Mouse (Mus musculus) embryonic facial prominence, embryonic 12.5 days (tissue): ENCODE data around the gene Foxp1. TPM values are rescaled to one million over a fixed set of nuclear protein-coding genes. Genes with fewer than 3 reads are reported as not detected.

Experiments
- ATAC-seq: fragments of 200-750 bp; cut with Nextera tagmentation; 2 replicates; pipeline ENCODE4 v1.8.0; 2017; ENCODE audit not compliant: insufficient number of reproducible peaks, insufficient read depth, low FRiP score, low TSS enrichment
- H3K27ac ChIP-seq: fragments of 300-500 bp; sonication (generic); 2 replicates; pipeline ENCODE4 v1.5.1; 2016; ENCODE audit warnings: mild to moderate bottlenecking
- H3K27me3 ChIP-seq: fragments of 300-500 bp; sonication (generic); 2 replicates; pipeline ENCODE4 v1.6.1; 2016; ENCODE audit warnings: mild to moderate bottlenecking, moderate library complexity
- H3K36me3 ChIP-seq: fragments of 300-500 bp; sonication (generic); 2 replicates; pipeline ENCODE4 v1.6.1; 2016; ENCODE audit warnings: mild to moderate bottlenecking
- H3K4me1 ChIP-seq: fragments of 300-500 bp; sonication (generic); 2 replicates; pipeline ENCODE4 v1.6.1; 2016
- H3K4me2 ChIP-seq: fragments of 300-500 bp; sonication (generic); replicated peaks from 2 replicates; pipeline ENCODE4 v1.6.1; 2016; ENCODE audit warnings: mild to moderate bottlenecking, moderate library complexity
- H3K4me3 ChIP-seq: fragments of 300-500 bp; sonication (generic); 2 replicates; pipeline ENCODE4 v1.5.1; 2016; ENCODE audit warnings: mild to moderate bottlenecking
- H3K9ac ChIP-seq: fragments of 300-500 bp; sonication (generic); 2 replicates; pipeline ENCODE4 v1.6.1; 2016; ENCODE audit warnings: mild to moderate bottlenecking, moderate library complexity
- H3K9me3 ChIP-seq: fragments of 300-500 bp; sonication (generic); 2 replicates; pipeline ENCODE4 v1.6.1; 2016; ENCODE audit warnings: mild to moderate bottlenecking, moderate library complexity
- WGBS: fragments of 180-500 bp; shearing (Covaris S2); methylation state at CpG from one replicate; pipeline ENCODE4 v1.1.7; 2016; 5-methylcytosine and 5-hydroxymethylcytosine counted together
- polyA plus RNA-seq: library from polyadenylated mRNA; unstranded; fragments of >200 nt; fragmentation: Nextera tagmentation; extraction: Ambion mirVana; gene quantifications from 2 replicates; pipeline ENCODE4 v1.2.1, GENCODE M21; 2016

Foxp1 gene
- polyA plus RNA-seq, 1 experiment from 2014 or later = 132 TPM

DNA sequence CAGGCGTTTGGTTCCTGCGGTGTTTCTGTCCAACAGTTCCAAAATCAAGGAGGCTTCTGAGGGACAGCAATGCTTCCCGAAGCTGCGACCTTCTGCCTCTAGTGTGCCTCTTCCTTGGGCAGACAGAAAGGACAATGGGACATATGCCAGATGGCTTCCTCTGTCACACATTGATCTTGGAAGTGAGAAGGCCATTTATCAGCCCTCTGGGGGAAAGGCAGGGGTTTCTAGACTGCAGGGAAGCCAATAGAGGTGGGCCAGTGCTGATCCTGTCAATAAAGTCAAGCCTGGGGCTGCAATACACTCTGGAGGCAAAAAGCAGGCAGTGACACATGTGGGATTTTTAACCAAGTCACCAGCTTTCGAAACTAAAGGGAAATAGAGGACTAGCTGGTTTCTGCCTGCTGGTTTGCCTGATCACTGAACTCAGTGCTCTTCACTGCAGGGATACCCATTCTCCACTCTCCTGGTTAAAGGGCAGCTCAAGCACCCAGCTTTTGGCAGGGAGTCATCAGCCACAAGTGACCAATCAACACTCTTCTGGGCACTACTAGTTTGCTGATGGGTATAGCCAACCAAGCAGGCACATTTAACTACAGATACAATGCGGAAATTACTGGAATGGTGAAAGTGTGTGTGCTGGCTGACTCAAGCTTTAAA is 315.2 kb downstream of the Foxp1 start:
- 47% methylated on average over 6 of the region's 6 CpGs for WGBS
- no peak overlapping the region for H3K4me3 ChIP-seq
- H3K27ac ChIP-seq = no peak overlapping the region
- ATAC-seq = no peak
- no peaks in the 10 kb centered on the region for H3K36me3 ChIP-seq
- no peaks in the 10 kb centered on the region for H3K9me3 ChIP-seq
- H3K4me1 ChIP-seq = peaks cover 42% of the 10 kb centered on the region
- H3K9ac ChIP-seq = no peak overlapping the region
- no peak overlapping the region for H3K4me2 ChIP-seq
- no peaks in the 10 kb centered on the region for H3K27me3 ChIP-seq

- ATAC-seq = no peak
- no peaks in the 10 kb centered on the region for H3K9me3 ChIP-seq
- H3K4me1 ChIP-seq = peaks cover 43% of the 10 kb centered on the region
- no peaks in the 10 kb centered on the region for H3K36me3 ChIP-seq
- peak overlapping the region; percentile 74; the same call in 1 of the 2 replicates for H3K27ac ChIP-seq
- no peak overlapping the region for H3K9ac ChIP-seq
- H3K4me2 ChIP-seq = peak overlapping the region; percentile 19
- no peaks in the 10 kb centered on the region for H3K27me3 ChIP-seq
- H3K4me3 ChIP-seq = no peak overlapping the region
- 21% methylated on average over 5 of the region's 5 CpGs for WGBS
Measured at GRCm38 (mm10) chr6:99206437-99206870, 316.1 kb downstream of the Foxp1 start.

GRCm38 (mm10) chr6:99205587-99206436 is 316.7 kb downstream of the Foxp1 start:
- Histone ChIP-seq H3K4me1 (peaks cover 49% of the 10 kb centered on the region), H3K9me3 (no peaks in the 10 kb centered on the region), H3K27ac (peak overlapping the region; percentile 74; the same call in 1 of the 2 replicates), H3K9ac (no peak overlapping the region), H3K36me3 (no peaks in the 10 kb centered on the region), H3K27me3 (no peaks in the 10 kb centered on the region), H3K4me2 (peak overlapping the region; percentile 19), H3K4me3 (no peak overlapping the region; the same call in 1 of the 2 replicates)
- ATAC-seq = no peak
- 20% methylated on average over 13 of the region's 13 CpGs for WGBS

- no peak overlapping the region for H3K9ac ChIP-seq
- no peak for ATAC-seq
Measured at GRCm38 (mm10) chr6:99204780-99205586, 317.5 kb downstream of the Foxp1 start.

DNA sequence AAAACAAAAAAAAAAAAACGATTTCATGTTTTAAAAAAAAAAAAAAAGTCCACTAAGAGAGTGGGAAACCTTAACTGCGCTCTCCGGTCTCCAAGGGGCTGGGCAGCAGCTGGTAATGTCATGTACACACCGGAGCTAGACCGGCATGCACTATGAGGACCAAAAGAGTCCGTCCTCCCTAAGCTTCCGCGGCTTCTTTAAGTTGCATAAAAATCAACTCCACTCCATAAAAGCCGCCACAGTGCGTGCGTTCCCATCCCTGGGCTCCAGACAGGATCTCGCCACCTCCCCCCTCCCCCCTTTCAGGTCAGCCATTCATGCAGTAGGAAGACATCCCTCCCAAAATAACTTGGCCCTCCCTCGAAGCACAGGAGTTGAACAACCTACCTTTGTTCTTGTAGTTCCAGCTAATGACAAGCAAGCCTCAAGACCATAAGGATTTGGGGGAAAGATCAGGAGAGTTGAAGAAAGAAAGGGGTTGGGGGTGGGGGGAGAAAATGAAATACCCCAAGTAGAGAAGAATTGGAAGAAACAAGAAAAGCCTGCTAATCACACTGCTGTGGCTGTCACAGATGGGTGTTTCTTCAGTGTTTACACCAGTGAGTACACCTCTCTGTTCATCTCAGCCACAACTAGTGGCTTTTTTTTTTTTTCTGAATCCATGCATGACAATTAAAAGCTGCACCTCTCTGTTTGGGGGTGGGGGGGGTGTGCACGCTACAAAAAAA is 318.3 kb downstream of the Foxp1 start:
- Histone ChIP-seq H3K27ac (peak overlapping the region; percentile 64), H3K9ac (no peak overlapping the region), H3K27me3 (no peaks in the 10 kb centered on the region), H3K36me3 (no peaks in the 10 kb centered on the region), H3K4me1 (peaks cover 55% of the 10 kb centered on the region), H3K9me3 (no peaks in the 10 kb centered on the region), H3K4me2 (peak overlapping the region; percentile 46), H3K4me3 (peak overlapping the region; percentile 22)
- WGBS = 1% methylated on average over 14 of the region's 14 CpGs
- no peak for ATAC-seq

More at GRCm38 (mm10) chr6:99204780-99205586, 317.5 kb downstream of the Foxp1 start:
- no peaks in the 10 kb centered on the region for H3K36me3 ChIP-seq
- no peaks in the 10 kb centered on the region for H3K9me3 ChIP-seq
- peak overlapping the region; percentile 64; the same call in 1 of the 2 replicates for H3K27ac ChIP-seq
- H3K27me3 ChIP-seq = no peaks in the 10 kb centered on the region
- peaks cover 55% of the 10 kb centered on the region for H3K4me1 ChIP-seq
- peak overlapping the region; percentile 6; the same call in 1 of the 2 replicates for H3K4me3 ChIP-seq
- WGBS = 4% methylated on average over 7 of the region's 7 CpGs
- peak overlapping the region; percentile 46 for H3K4me2 ChIP-seq

DNA sequence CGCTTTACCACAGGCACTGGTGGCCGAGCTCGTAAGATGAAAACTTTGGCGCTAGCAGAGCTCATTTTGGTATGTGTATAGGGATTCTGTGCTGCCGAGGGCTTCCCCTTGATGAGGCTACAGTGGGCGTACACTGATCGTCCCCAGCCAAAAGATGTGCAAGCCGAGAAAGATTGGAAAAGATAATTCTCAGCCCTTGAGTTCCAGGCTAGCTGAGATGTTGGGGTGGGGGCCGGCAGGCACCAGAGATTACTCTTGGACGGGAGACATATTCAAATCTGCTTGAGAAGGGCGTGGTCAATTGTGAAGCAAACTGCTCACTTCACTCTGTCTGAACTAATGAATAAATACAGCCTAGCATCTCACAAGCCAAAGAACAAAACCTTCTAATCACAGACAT is 319.3 kb downstream of the Foxp1 start:
- Histone ChIP-seq H3K4me3 (no peak overlapping the region), H3K36me3 (no peaks in the 10 kb centered on the region), H3K4me2 (peak overlapping the region; percentile 21), H3K27me3 (no peaks in the 10 kb centered on the region), H3K27ac (no peak overlapping the region), H3K9me3 (no peaks in the 10 kb centered on the region), H3K4me1 (peaks cover 53% of the 10 kb centered on the region), H3K9ac (no peak overlapping the region)
- no peak for ATAC-seq
- WGBS = 20% methylated on average over 11 of the region's 11 CpGs

DNA sequence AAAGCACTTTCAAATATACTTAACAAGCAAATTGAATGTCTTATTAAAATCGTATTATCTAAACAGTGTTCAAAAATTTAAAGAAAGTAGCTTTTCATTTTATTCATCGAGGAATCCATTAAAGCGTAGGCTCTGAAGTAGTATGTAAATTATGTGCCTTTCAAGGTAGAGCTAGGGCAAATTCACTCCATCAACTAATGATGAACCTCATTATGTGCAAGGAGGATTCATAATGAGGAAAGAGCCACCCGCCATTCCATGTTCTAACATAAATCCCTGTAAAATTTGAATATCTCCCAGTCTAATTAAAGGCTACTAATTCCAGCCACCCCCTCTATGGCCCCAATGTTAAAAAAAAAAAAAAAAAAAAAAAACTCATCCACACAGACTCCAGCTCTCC is 319.7 kb downstream of the Foxp1 start:
- no peak overlapping the region for H3K4me3 ChIP-seq
- peaks cover 51% of the 10 kb centered on the region for H3K4me1 ChIP-seq

DNA sequence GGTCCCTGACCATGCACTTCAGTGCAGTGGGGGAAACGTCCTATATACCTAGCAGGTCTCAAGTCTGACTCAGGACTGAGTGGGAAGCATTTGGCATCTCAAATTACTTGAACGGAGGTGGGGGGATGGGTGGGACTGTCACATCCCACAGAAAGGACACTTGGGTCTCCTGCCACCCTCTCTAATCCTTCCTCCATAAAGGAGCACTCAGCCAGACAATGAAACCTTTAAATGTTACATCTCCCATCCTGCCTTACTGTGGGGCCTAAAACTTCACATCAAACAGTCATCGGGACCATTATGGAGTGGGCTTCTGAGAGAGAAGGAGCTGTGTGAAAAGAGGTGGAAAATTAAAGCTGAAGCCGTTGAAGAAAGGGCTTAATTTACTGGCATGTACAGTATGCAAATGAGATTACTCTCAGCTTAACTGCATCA is 321.2 kb downstream of the Foxp1 start:
- H3K4me2 ChIP-seq = peak overlapping the region; percentile 7; the same call in 1 of the 2 replicates
- no peak overlapping the region for H3K9ac ChIP-seq
- WGBS = 5% methylated on average over 4 of the region's 4 CpGs
- H3K36me3 ChIP-seq = no peaks in the 10 kb centered on the region
- no peaks in the 10 kb centered on the region for H3K27me3 ChIP-seq
- H3K27ac ChIP-seq = no peak overlapping the region
- H3K4me3 ChIP-seq = no peak overlapping the region
- H3K4me1 ChIP-seq = peaks cover 44% of the 10 kb centered on the region
- no peaks in the 10 kb centered on the region for H3K9me3 ChIP-seq
- no peak for ATAC-seq

More for the DNA sequence above, 319.7 kb downstream of the Foxp1 start:
- Histone ChIP-seq H3K9me3 (no peaks in the 10 kb centered on the region), H3K4me2 (peak overlapping the region; percentile 21; the same call in 1 of the 2 replicates), H3K9ac (no peak overlapping the region), H3K27me3 (no peaks in the 10 kb centered on the region), H3K27ac (no peak overlapping the region), H3K36me3 (no peaks in the 10 kb centered on the region)
- WGBS = 77% methylated on average over 4 of the region's 4 CpGs
- no peak for ATAC-seq

- Histone ChIP-seq H3K4me3 (no peak overlapping the region), H3K9me3 (no peaks in the 10 kb centered on the region), H3K36me3 (no peaks in the 10 kb centered on the region), H3K4me1 (peaks cover 37% of the 10 kb centered on the region), H3K4me2 (peak overlapping the region; percentile 7; the same call in 1 of the 2 replicates), H3K27ac (no peak overlapping the region), H3K27me3 (no peaks in the 10 kb centered on the region), H3K9ac (no peak overlapping the region)
- 7% methylated on average over 11 of the region's 11 CpGs for WGBS
- ATAC-seq = no peak
Measured at GRCm38 (mm10) chr6:99200656-99201055, 321.9 kb downstream of the Foxp1 start.

DNA sequence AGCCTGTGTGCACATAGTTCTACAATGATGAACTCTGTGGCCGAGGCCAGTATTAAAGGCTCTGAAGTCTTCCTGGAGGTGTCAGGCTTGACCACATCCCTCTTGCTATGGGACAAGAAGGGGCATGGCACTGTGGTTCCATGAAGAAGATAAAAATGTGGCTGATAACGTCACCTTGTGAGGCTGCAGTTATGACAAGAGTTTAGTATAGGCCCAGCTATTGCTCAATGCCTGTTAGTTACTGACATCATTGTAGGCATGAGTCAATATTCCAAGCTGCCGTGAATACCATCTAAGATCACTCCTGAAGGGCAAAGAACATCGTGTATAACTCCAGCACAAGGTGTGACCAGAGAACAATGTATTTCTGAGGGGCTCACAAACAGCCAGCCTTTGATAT is 323.2 kb downstream of the Foxp1 start:
- H3K27me3 ChIP-seq = no peaks in the 10 kb centered on the region
- no peak overlapping the region for H3K9ac ChIP-seq
- H3K9me3 ChIP-seq = no peaks in the 10 kb centered on the region
- no peak overlapping the region for H3K4me3 ChIP-seq
- H3K27ac ChIP-seq = no peak overlapping the region
- H3K4me1 ChIP-seq = peaks cover 24% of the 10 kb centered on the region
- H3K4me2 ChIP-seq = no peak overlapping the region
- 85% methylated on average over 4 of the region's 4 CpGs for WGBS
- no peaks in the 10 kb centered on the region for H3K36me3 ChIP-seq
- ATAC-seq = no peak

DNA sequence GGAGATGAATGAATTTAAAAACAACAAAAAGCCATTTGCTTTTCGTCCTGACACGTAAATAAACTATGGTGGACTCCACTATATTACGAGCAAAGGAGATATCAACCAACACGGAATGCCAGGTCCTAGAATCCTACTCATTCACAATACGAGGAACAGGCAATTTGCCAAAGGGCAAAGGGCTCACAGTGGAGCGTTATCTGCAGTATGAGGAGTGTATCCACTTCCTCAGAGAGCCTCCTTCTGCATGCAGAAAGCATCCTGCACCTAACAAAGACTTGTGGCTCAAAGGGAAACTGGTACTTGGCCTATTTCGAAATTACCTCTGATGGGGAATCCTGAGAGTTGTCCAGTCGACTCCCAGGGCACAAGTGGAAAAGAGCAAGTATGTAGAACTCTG is 328.8 kb downstream of the Foxp1 start:
- Histone ChIP-seq H3K9me3 (no peaks in the 10 kb centered on the region), H3K27me3 (no peaks in the 10 kb centered on the region)
- WGBS = 65% methylated on average over 8 of the region's 8 CpGs

More for the DNA sequence above, 328.8 kb downstream of the Foxp1 start:
- Histone ChIP-seq H3K9ac (no peak overlapping the region), H3K27ac (no peak overlapping the region), H3K36me3 (no peaks in the 10 kb centered on the region), H3K4me3 (no peak overlapping the region), H3K4me2 (no peak overlapping the region), H3K4me1 (peaks cover 23% of the 10 kb centered on the region)
- ATAC-seq = no peak
